Mouse (Mus musculus): ENCODE results near the gene Fyb2. TPM values are rescaled to one million over a fixed set of nuclear protein-coding genes. Genes with fewer than 3 reads are reported as not detected.
"Not testable (repeated sequence)": the region's sequence is repeated elsewhere in the genome, so short reads cannot be mapped to it uniquely, and the experiment has no call there.

Fyb2 gene
- polyA plus RNA-seq, 1 experiment: 3.7 TPM

DNA sequence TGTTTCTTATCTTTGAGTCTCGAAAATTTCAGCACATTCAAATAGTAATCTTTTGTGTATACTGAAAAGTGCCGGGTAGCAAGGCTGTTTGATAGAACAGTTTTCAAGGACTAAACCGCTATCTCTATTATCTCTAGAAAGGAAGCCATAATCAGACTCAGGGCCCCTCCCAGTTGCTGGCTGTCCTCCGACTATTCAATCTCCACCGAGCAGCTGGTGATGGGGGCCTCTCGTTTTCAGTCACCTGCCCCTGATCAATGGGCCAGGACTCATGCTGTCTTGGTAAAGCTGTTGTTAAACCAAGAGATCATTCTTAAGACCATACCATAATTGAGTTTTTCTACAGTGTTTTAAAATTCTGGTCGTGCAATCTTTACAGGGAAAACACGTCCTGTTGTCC is 90.9 kb downstream of the Fyb2 start:
- Histone ChIP-seq H3K36me3 (ENCODE audit: control insufficient read depth, insufficient read depth, low read length) (no peaks in the 10 kb centered on the region), H3K27me3 (ENCODE audit: control insufficient read depth, insufficient read depth, low read length) (no peaks in the 10 kb centered on the region), H3K4me3 (ENCODE audit: control insufficient read depth, low read depth, low read length) (no peak overlapping the region; the same call in 1 of the 2 replicates), H3K27ac (ENCODE audit: control insufficient read depth, insufficient read depth, low read depth, low read length) (no peak overlapping the region), H3K4me1 (ENCODE audit: control insufficient read depth, insufficient read depth, low read length) (no peaks in the 10 kb centered on the region; the same call in 1 of the 2 replicates)
- no peak for TF ChIP-seq CTCF (IDR thresholded peaks at IDR 0.05; ENCODE audit: control insufficient read depth, insufficient read depth, insufficient replicate concordance, low read depth, low read length)
- no peak for TF ChIP-seq POLR2A (IDR thresholded peaks at IDR 0.05; ENCODE audit: control insufficient read depth, low read depth, low read length)

DNA sequence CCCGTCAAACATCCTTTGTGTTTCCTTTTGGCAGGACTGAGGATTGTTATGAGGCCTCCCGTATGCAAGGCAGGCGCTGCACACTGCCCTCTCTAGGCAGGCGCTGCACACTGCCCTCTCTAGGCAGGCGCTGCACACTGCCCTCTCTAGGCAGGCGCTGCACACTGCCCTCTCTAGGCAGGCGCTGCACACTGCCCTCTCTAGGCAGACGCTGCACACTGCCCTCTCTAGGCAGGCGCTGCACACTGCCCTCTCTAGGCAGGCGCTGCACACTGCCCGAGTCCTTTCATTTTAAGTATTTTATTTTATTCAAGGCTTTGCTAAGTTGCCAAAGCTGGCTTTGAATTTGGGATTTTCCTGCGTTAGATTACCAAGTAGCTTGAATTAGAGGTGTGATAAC is 91.4 kb downstream of the Fyb2 start:
- TF ChIP-seq CTCF (IDR thresholded peaks at IDR 0.05; ENCODE audit: control insufficient read depth, insufficient read depth, insufficient replicate concordance, low read depth, low read length): peak; percentile 49; the same call in 1 of the 2 replicates
- not testable (repeated sequence) for H3K36me3 ChIP-seq (ENCODE audit: control insufficient read depth, insufficient read depth, low read length); H3K27ac ChIP-seq (ENCODE audit: control insufficient read depth, insufficient read depth, low read depth, low read length); H3K4me1 ChIP-seq (ENCODE audit: control insufficient read depth, insufficient read depth, low read length); H3K27me3 ChIP-seq (ENCODE audit: control insufficient read depth, insufficient read depth, low read length); H3K4me3 ChIP-seq (ENCODE audit: control insufficient read depth, low read depth, low read length)

DNA sequence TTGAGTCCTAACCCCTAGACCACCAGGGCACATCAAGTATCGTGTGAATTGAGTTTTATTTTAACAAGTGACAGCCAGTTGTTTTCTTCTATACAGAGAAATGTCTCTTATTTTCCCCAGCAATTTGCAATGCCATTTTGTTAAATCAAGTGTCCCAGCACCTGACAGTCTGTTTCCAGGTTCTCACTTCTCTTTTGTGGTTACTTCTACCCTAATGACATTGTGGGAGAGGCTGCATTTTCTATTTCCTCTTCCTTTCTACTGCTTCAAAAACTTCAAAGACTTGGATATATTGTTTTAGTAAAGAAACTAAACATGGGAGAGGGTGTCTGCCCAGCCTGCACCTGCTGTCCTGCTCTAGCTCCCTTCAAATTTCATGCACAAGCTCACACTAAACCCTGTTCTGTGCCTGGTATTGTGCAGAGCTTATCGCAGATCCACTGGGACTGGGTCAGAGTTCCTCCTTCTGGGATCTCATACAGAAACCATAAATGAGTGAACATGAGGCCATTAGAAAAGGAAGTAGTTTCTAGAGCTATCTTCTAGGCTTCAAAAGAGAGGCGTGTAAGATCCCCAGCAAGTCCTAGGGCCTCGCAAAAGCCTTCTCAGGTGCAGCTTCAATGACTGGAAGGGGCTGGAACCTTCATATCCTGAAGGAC is 94.2 kb downstream of the Fyb2 start:
- Histone ChIP-seq H3K27me3 (ENCODE audit: control insufficient read depth, insufficient read depth, low read length) (no peaks in the 10 kb centered on the region), H3K36me3 (ENCODE audit: control insufficient read depth, insufficient read depth, low read length) (no peaks in the 10 kb centered on the region), H3K4me1 (ENCODE audit: control insufficient read depth, insufficient read depth, low read length) (no peaks in the 10 kb centered on the region; the same call in 1 of the 2 replicates), H3K4me3 (ENCODE audit: control insufficient read depth, low read depth, low read length) (no peak overlapping the region), H3K27ac (ENCODE audit: control insufficient read depth, insufficient read depth, low read depth, low read length) (no peak overlapping the region)
- TF ChIP-seq POLR2A (IDR thresholded peaks at IDR 0.05; ENCODE audit: control insufficient read depth, low read depth, low read length): no peak
- TF ChIP-seq CTCF (IDR thresholded peaks at IDR 0.05; ENCODE audit: control insufficient read depth, insufficient read depth, insufficient replicate concordance, low read depth, low read length): no peak

DNA sequence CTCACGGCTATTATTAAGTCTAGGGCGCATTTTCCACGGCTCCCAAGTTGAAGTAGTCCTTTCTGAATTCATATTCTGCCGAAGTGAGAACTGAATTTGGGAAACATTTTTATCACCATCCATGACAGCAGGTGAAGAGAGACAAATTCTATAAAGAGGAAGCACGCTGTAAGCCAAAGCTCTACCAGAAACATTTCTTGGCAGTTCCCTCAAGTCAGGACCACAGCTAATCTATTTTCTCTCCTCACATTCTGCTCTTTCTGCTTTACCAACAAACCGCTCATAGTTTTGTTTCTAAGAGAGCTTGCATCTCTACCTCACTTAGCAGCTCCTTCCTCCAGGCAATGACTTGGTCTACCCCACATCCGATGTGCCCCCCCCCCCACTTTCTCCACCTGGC is 100.5 kb downstream of the Fyb2 start:
- Histone ChIP-seq H3K27ac (ENCODE audit: control insufficient read depth, insufficient read depth, low read depth, low read length) (no peak overlapping the region), H3K4me1 (ENCODE audit: control insufficient read depth, insufficient read depth, low read length) (no peaks in the 10 kb centered on the region), H3K36me3 (ENCODE audit: control insufficient read depth, insufficient read depth, low read length) (no peaks in the 10 kb centered on the region), H3K4me3 (ENCODE audit: control insufficient read depth, low read depth, low read length) (no peak overlapping the region), H3K27me3 (ENCODE audit: control insufficient read depth, insufficient read depth, low read length) (no peaks in the 10 kb centered on the region)
- TF ChIP-seq CTCF (IDR thresholded peaks at IDR 0.05; ENCODE audit: control insufficient read depth, insufficient read depth, insufficient replicate concordance, low read depth, low read length) (no peak), POLR2A (IDR thresholded peaks at IDR 0.05; ENCODE audit: control insufficient read depth, low read depth, low read length) (no peak)

DNA sequence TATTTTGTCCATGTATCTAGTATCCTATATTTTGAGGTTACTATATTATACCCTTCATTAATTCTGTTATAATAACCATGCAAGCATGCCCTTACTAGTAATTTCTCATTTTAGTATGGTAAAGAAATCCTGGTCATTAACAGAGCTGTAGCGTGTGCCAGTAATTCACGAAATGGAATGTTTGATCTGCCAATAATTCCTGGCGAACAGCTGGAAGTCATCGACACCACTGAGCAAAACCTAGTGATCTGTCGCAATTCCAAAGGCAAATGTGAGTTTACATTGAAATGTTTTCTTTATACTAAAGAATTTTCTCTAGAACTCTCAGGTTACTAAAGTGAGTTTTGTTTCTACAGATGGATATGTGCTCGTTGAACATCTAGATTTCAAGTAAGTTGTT is 102.2 kb downstream of the Fyb2 start:
- TF ChIP-seq POLR2A (IDR thresholded peaks at IDR 0.05; ENCODE audit: control insufficient read depth, low read depth, low read length) (no peak), CTCF (IDR thresholded peaks at IDR 0.05; ENCODE audit: control insufficient read depth, insufficient read depth, insufficient replicate concordance, low read depth, low read length) (no peak)
- Histone ChIP-seq H3K36me3 (ENCODE audit: control insufficient read depth, insufficient read depth, low read length) (no peaks in the 10 kb centered on the region), H3K27me3 (ENCODE audit: control insufficient read depth, insufficient read depth, low read length) (no peaks in the 10 kb centered on the region), H3K27ac (ENCODE audit: control insufficient read depth, insufficient read depth, low read depth, low read length) (no peak overlapping the region), H3K4me1 (ENCODE audit: control insufficient read depth, insufficient read depth, low read length) (no peaks in the 10 kb centered on the region), H3K4me3 (ENCODE audit: control insufficient read depth, low read depth, low read length) (no peak overlapping the region)

DNA sequence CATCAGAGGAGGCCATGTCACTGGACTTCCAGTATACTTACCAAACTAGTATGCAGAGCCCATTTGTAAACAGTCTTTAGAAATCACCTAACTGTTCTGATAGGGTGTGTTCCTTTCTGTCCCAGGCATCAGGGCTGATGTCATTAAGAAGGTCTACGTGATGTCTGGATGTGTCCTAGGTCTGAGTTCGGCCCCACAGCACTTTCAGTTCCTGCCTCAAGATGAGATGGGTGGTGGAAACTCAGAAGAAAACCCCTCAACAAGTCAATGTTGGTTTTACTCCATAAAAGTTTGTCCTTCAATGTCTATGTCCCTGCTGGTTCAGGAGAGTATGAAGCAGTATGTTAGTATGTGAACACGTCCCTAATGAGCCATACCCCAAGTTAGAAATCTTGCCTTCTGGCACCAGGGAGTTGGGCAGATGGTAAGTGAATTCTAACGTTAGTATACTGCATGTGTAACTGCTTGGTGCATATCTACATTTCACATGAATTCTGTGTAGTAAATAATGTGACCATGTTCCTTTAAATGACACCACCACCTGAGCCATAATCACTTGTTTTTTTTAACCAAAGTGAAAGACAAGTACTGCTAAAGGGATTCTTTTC is 102.9 kb downstream of the Fyb2 start:
- Histone ChIP-seq H3K4me3 (ENCODE audit: control insufficient read depth, low read depth, low read length) (no peak overlapping the region), H3K4me1 (ENCODE audit: control insufficient read depth, insufficient read depth, low read length) (no peaks in the 10 kb centered on the region), H3K36me3 (ENCODE audit: control insufficient read depth, insufficient read depth, low read length) (no peaks in the 10 kb centered on the region), H3K27ac (ENCODE audit: control insufficient read depth, insufficient read depth, low read depth, low read length) (no peak overlapping the region), H3K27me3 (ENCODE audit: control insufficient read depth, insufficient read depth, low read length) (no peaks in the 10 kb centered on the region)
- TF ChIP-seq CTCF (IDR thresholded peaks at IDR 0.05; ENCODE audit: control insufficient read depth, insufficient read depth, insufficient replicate concordance, low read depth, low read length): no peak
- TF ChIP-seq POLR2A (IDR thresholded peaks at IDR 0.05; ENCODE audit: control insufficient read depth, low read depth, low read length): no peak

DNA sequence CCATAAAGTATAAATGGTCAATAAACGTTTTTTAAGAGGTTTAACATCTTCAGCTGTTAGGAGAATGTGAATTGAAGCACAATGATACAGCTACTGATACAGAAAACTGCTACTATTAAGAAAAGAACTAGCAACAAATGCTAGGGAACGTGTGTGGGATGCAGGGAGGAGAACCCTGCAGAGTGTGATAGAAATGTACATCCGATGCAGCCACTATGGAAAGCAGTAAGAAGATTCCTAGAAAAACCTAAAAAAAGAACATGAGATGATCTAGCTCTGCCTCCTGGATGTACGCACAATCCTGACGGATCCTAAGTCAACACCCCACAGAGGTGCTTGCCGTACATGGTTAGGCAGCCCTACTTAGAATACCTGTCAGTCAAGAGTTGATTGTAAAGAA is 114.0 kb downstream of the Fyb2 start:
- Histone ChIP-seq H3K27me3 (ENCODE audit: control insufficient read depth, insufficient read depth, low read length) (no peaks in the 10 kb centered on the region), H3K27ac (ENCODE audit: control insufficient read depth, insufficient read depth, low read depth, low read length) (no peak overlapping the region), H3K4me1 (ENCODE audit: control insufficient read depth, insufficient read depth, low read length) (no peaks in the 10 kb centered on the region), H3K4me3 (ENCODE audit: control insufficient read depth, low read depth, low read length) (no peak overlapping the region), H3K36me3 (ENCODE audit: control insufficient read depth, insufficient read depth, low read length) (no peaks in the 10 kb centered on the region)
- TF ChIP-seq POLR2A (IDR thresholded peaks at IDR 0.05; ENCODE audit: control insufficient read depth, low read depth, low read length) (no peak), CTCF (IDR thresholded peaks at IDR 0.05; ENCODE audit: control insufficient read depth, insufficient read depth, insufficient replicate concordance, low read depth, low read length) (no peak)

Measured in testis, adult 2 months (tissue).